Mouse (Mus musculus): Measurements from ENCODE around the gene Mad2l1bp. TPM values are rescaled to one million over a fixed set of nuclear protein-coding genes. Genes with fewer than 3 reads are reported as not detected.

Gene Mad2l1bp
- total RNA-seq, 1 experiment from 2014 or later, result 20.6 TPM

- no peak for DNase-seq
Observed at GRCm38 (mm10) chr17:46156680-46157079, 3.3 kb upstream of the Mad2l1bp start.

- DNase-seq, result no peak
Observed at GRCm38 (mm10) chr17:46154336-46154735, 983 bp upstream of the Mad2l1bp start.

GRCm38 (mm10) chr17:46143578-46144423, 9.6 kb downstream of the Mad2l1bp start, which contains the start of gene Rsph9:
Gene Rsph9, minus strand, starts transcription at chr17:46144216.
- DNase-seq, result peak; percentile 86

GRCm38 (mm10) chr17:46139872-46140271, 13.5 kb downstream of the Mad2l1bp start:
- DNase-seq, result no peak

- peak; percentile 51 for DNase-seq
Observed at GRCm38 (mm10) chr17:46138563-46139236, 14.7 kb downstream of the Mad2l1bp start.

- DNase-seq, result no peak
Observed at GRCm38 (mm10) chr17:46132862-46133261, 20.5 kb downstream of the Mad2l1bp start.

- DNase-seq, result peak; percentile 80
Observed at GRCm38 (mm10) chr17:46132058-46132718, 21.2 kb downstream of the Mad2l1bp start.

- no peak for DNase-seq
Observed at GRCm38 (mm10) chr17:46129741-46130498, 23.4 kb downstream of the Mad2l1bp start.

GRCm38 (mm10) chr17:46127814-46128493, 25.4 kb downstream of the Mad2l1bp start:
- no peak for DNase-seq

GRCm38 (mm10) chr17:46126608-46127007, 26.7 kb downstream of the Mad2l1bp start:
- peak; percentile 52 for DNase-seq

- DNase-seq, result no peak
Observed at GRCm38 (mm10) chr17:46123953-46124700, 29.2 kb downstream of the Mad2l1bp start.

GRCm38 (mm10) chr17:46123285-46123684, 30.1 kb downstream of the Mad2l1bp start:
- DNase-seq, result no peak

GRCm38 (mm10) chr17:46122791-46123190, 30.6 kb downstream of the Mad2l1bp start:
- DNase-seq, result no peak

GRCm38 (mm10) chr17:46119641-46120040, 33.7 kb downstream of the Mad2l1bp start:
- no peak for DNase-seq

GRCm38 (mm10) chr17:46118423-46118850, 34.9 kb downstream of the Mad2l1bp start:
- no peak for DNase-seq

- no peak for DNase-seq
Observed at GRCm38 (mm10) chr17:46117623-46118422, 35.5 kb downstream of the Mad2l1bp start.

- no peak for DNase-seq
Observed at GRCm38 (mm10) chr17:46116881-46117280, 36.5 kb downstream of the Mad2l1bp start.

- DNase-seq, result no peak
Observed at GRCm38 (mm10) chr17:46116138-46116537, 37.2 kb downstream of the Mad2l1bp start.

GRCm38 (mm10) chr17:46115489-46115888, 37.9 kb downstream of the Mad2l1bp start:
- DNase-seq, result no peak

All from adrenal gland, postnatal 25 days (tissue).